Mouse (Mus musculus) cortical plate, adult 2 months (tissue): ENCODE measurements around the gene Vcp. TPM values are rescaled to one million over a fixed set of nuclear protein-coding genes. Genes with fewer than 3 reads are reported as not detected.
"Not testable (repeated sequence)": the region's sequence is repeated elsewhere in the genome, so short reads cannot be mapped to it uniquely, and the experiment has no call there.

Experiments
- H3K27ac ChIP-seq: fragments of 200-500 bp; 2 replicates; pipeline ENCODE4 v1.5.1; 2012; ENCODE audit warnings: low read length, control low read depth, inconsistent platforms; ENCODE audit not compliant: insufficient read depth
- H3K4me1 ChIP-seq: fragments of 200-500 bp; 2 replicates; pipeline ENCODE4 v1.6.1; 2011; ENCODE audit warnings: low read length; ENCODE audit not compliant: control insufficient read depth, insufficient read depth
- H3K4me3 ChIP-seq: fragments of 200-500 bp; 2 replicates; pipeline ENCODE4 v1.5.1; 2011; ENCODE audit warnings: mild to moderate bottlenecking, low read length, control low read depth; ENCODE audit not compliant: insufficient read depth
- CTCF ChIP-seq: fragments of 200-500 bp; IDR thresholded peaks from 2 replicates; pipeline ENCODE4 v1.5.1; 2011; ENCODE audit warnings: mild to moderate bottlenecking, control low read depth, low read length; ENCODE audit not compliant: insufficient read depth; ENCODE audit errors: extremely low read depth
- POLR2A ChIP-seq: fragments of 200-500 bp; IDR thresholded peaks from 2 replicates; pipeline ENCODE4 v1.6.1; 2011; ENCODE audit warnings: mild to moderate bottlenecking, low read length, control low read depth; ENCODE audit not compliant: insufficient read depth; ENCODE audit errors: extremely low read depth
- polyA plus RNA-seq: library from polyadenylated mRNA; depleted of rRNA; stranded (reverse); fragments of >200 nt; gene quantifications from 2 replicates; pipeline ENCODE4 v1.2.3, GENCODE M21; 2012; rRNA removed

Vcp gene
- polyA plus RNA-seq, result 171 and 176 TPM in 2 replicates

- TF ChIP-seq POLR2A, result peak; percentile 55; the same call in 1 of the 2 replicates
- not testable (repeated sequence) for H3K4me1 ChIP-seq
- Histone ChIP-seq H3K27ac (peak within 1 kb of the TSS; percentile 98), H3K4me3 (peak within 1 kb of the TSS; percentile 92)
Observed at GRCm38 (mm10) chr4:43000141-43000986, at the start of gene Vcp. TSS of gene Vcp (minus strand) at chr4:43000507.

- Histone ChIP-seq H3K4me3 (no peak overlapping the region), H3K27ac (no peak overlapping the region), H3K4me1 (peaks cover 5% of the 10 kb centered on the region; the same call in 1 of the 2 replicates)
- TF ChIP-seq CTCF (peak; percentile 78), POLR2A (no peak)
Observed at GRCm38 (mm10) chr4:43047231-43047630, 46.9 kb upstream of the Vcp start.

- H3K4me1 ChIP-seq, result peaks cover 5% of the 10 kb centered on the region; the same call in 1 of the 2 replicates
- H3K4me3 ChIP-seq, result no peak overlapping the region; the same call in 1 of the 2 replicates
- TF ChIP-seq CTCF, result no peak
- TF ChIP-seq POLR2A, result no peak
- H3K27ac ChIP-seq, result no peak overlapping the region
Observed at GRCm38 (mm10) chr4:43046607-43047006, 46.3 kb upstream of the Vcp start.

GRCm38 (mm10) chr4:43045659-43046302 is 45.5 kb upstream of the Vcp start, which contains the start of gene Fam214b:
TSS of gene Fam214b (minus strand) at chr4:43046220.
- Histone ChIP-seq H3K4me1 (peaks cover 5% of the 10 kb centered on the region; the same call in 1 of the 2 replicates), H3K27ac (peak within 1 kb of the TSS; percentile 32), H3K4me3 (peak within 1 kb of the TSS; percentile 62)
- TF ChIP-seq CTCF, result no peak
- TF ChIP-seq POLR2A, result no peak

GRCm38 (mm10) chr4:43045285-43045658 is 45.0 kb upstream of the Vcp start:
- Histone ChIP-seq H3K27ac (no peak overlapping the region), H3K4me3 (peak overlapping the region; percentile 62), H3K4me1 (peaks cover 5% of the 10 kb centered on the region; the same call in 1 of the 2 replicates)
- TF ChIP-seq CTCF, result no peak
- TF ChIP-seq POLR2A, result no peak

GRCm38 (mm10) chr4:43044673-43045072 is 44.4 kb upstream of the Vcp start:
- Histone ChIP-seq H3K27ac (peak overlapping the region; percentile 71), H3K4me3 (peak overlapping the region; percentile 62; the same call in 1 of the 2 replicates), H3K4me1 (peaks cover 5% of the 10 kb centered on the region; the same call in 1 of the 2 replicates)
- TF ChIP-seq CTCF, result no peak
- no peak for TF ChIP-seq POLR2A

GRCm38 (mm10) chr4:43043644-43044357 is 43.5 kb upstream of the Vcp start:
- Histone ChIP-seq H3K4me3 (no peak overlapping the region; the same call in 1 of the 2 replicates), H3K27ac (peak overlapping the region; percentile 71), H3K4me1 (peaks cover 5% of the 10 kb centered on the region; the same call in 1 of the 2 replicates)
- TF ChIP-seq POLR2A (no peak), CTCF (no peak)

- TF ChIP-seq CTCF (no peak), POLR2A (no peak)
- H3K27ac ChIP-seq, result no peak overlapping the region
Observed at GRCm38 (mm10) chr4:43040881-43041547, 40.7 kb upstream of the Vcp start.

GRCm38 (mm10) chr4:43040114-43040572 is 39.8 kb upstream of the Vcp start:
- Histone ChIP-seq H3K4me3 (peak overlapping the region; percentile 56), H3K4me1 (peaks cover 5% of the 10 kb centered on the region; the same call in 1 of the 2 replicates), H3K27ac (no peak overlapping the region)
- peak; percentile 60; the same call in 1 of the 2 replicates for TF ChIP-seq POLR2A
- TF ChIP-seq CTCF, result no peak

More at GRCm38 (mm10) chr4:43040881-43041547, 40.7 kb upstream of the Vcp start:
- peaks cover 7% of the 10 kb centered on the region; the same call in 1 of the 2 replicates for H3K4me1 ChIP-seq
- H3K4me3 ChIP-seq, result no peak overlapping the region
